Mouse (Mus musculus) ovary, adult 18-20 months (tissue): ENCODE measurements at regions not wholly inside any gene's neighbourhood (a gene's known extent, or its start where the extent isn't known, plus 50 kb on each side); places are given as distances from the start of the nearest gene placed in this dataset.

Source experiments
- DNase-seq: peaks from one replicate; pipeline ENCODE4 v3.0.0; 2022; ENCODE audit warnings: low spot score, mixed read lengths

DNA sequence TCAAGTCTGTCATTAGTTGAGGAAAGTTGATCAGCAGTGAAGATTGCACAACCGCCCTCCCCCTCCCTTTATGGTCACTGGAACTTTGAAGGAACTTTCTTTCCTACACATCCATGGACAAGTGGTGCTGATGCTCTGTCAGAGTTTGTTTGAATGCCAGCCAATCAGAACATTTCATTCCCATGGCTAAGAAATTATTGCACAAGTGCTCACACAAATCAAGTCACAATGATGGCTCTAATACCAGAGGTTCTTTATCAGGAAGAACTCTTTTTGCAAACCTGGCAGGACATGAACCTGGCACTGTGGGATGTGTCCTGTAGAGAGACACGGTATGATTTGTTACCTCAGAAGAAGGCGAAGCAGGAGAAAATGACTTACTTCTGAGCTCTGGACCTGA is 54.3 kb upstream of the Spry2 start:
- DNase-seq: no peak

DNA sequence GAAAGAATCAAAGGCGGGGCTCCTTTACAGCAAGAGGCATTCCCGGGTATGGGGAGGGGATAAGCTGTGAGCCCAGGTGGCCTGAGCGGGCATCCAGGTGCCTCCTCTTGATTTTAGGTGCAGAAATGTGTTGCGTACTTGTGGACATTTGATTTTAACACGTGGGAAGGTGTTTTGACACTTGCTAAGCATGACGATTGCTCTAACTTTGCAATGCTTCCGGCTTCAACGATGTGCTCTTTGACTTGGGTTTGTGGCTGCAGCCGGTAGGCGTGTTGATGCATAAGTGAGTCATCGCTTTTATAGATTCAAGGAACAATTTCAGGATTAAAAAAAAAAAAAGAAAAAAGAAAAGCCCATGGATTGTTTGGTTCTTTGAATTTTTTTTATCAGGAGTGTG is 58.5 kb upstream of the Spry2 start:
- no peak for DNase-seq

DNA sequence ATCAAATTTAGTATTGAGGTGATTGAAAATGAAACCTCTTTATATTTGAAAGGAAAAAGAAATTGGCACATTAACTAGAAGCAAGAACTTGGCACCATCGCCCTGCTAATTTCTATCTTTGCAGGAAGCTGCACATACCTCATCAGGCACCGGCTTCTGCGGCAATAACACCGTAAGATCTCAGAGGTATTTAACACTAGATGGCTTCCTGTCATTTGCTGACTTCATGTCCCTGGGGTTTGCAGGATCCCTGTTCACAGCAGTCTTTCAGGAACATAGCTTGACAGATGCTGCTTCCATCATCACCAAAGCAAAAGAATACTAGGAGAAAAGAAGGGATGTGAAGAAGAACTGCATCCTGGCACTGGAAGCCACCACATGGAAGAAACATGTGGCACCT is 60.2 kb upstream of the Spry2 start:
- no peak for DNase-seq

DNA sequence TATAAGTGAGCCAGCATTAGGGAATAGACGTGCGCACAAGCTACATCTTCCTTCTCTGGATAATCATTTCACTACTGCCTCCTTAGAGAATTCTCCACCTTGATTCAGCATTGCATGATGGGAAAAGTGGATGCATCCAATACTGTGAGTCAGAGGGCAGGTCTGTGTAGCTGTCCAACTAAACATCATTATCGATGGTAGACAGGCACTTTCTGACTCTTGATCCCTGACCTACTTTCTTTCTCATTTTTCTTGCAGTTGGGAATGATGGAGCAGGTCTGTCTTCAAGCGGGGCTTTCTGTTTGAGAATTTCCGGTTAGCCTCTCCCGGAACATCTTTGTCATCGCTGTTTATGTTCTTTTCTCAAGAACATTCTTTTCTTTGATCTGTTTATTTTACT is 61.4 kb upstream of the Spry2 start:
- no peak for DNase-seq

GRCm38 (mm10) chr14:105979544-105980323 is 83.1 kb upstream of the Spry2 start:
- DNase-seq: peak; percentile 18

DNA sequence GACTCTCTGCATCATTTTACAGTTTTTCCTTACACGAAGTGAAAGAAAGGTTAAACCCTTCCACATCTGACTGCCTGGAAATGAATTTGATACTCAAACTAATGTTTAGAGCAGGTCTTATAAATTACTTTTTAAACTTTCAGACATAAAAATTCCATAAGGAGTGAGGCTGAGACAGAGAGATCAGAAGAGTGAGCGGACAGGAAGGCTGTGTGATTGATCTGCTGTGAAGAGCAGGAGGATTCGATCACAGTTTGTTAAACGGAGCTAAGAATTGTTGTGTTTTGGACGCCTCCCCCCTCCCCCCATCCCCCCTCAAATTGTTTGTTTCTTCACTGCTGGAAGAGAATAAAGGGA is 83.7 kb upstream of the Spry2 start:
- no peak for DNase-seq

DNA sequence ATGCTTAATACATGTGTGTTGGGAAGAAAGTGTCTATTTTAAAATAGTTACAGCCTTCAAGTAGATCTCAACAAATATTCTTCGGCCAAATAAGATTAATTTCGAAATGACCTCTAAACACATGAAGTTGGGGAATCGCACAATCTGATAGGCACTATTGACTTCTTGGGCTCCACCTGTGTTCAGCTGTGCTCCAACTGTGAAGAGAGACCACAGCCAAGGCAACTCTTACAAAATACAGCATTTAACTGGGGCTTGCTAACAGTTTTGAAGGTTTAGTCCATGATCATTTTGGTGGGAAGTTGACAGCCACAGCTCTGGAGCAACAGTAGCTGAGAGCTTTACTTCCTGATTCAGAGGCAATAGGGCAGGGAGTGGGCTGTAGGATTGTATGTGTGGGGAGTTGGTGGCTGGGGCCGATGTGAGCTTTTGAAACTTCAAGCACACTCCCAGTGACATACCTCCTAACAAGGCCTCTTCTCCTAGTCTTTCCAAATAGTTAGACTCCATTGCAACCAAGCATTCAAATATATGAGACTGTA is 90.8 kb upstream of the Spry2 start:
- DNase-seq: no peak

GRCm38 (mm10) chr14:105988738-105989137 is 92.1 kb upstream of the Spry2 start:
- no peak for DNase-seq

- no peak for DNase-seq
Measured at GRCm38 (mm10) chr14:105993124-105993523, 96.5 kb upstream of the Spry2 start.

- no peak for DNase-seq
Measured at GRCm38 (mm10) chr14:105999801-106000200, 103.2 kb upstream of the Spry2 start.

GRCm38 (mm10) chr14:106007769-106008168 is 98.2 kb upstream of the Trim52 start:
- DNase-seq: no peak

DNA sequence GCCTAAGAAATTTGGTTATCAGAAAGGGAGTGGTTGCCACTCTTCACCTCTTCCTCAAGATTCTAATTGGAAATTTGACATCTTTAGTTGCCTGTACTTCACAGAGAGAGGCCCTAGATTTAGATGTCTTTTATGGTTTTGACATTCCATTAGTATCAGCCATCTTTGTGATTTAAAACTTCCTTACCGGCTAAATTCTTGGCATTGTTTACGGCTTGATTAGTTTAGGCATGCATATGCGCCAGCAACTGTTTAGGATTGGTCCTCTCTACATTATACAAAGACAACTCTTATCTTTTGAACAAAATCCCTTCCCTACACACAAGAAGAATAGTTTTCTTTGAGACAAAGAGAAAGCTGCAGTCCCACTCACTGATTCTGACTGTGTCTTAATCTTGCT is 97.0 kb upstream of the Trim52 start:
- no peak for DNase-seq

GRCm38 (mm10) chr14:106010961-106011360 is 95.0 kb upstream of the Trim52 start:
- no peak for DNase-seq

DNA sequence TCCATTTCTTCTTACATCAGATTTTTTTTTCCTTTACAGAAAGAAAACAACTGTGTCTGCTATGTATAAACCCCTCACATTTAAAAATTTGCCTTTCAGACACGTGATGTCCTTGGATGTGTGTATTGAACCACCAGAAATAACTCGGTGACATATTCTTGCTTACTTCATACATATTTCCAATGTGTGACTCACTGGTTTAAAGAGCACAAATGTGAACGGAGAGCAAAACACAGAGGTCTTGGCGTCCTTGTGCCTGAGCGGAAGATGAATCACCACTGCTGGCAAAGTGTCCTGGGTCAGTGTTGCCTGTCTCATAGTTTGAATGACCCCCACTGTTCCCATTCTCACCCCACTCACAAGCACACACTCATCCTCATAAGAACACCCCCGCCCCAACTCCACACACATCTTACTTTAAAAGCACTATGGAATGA is 94.0 kb upstream of the Trim52 start:
- DNase-seq: peak; percentile 65

- DNase-seq: no peak
Measured at GRCm38 (mm10) chr14:106022806-106023205, 83.2 kb upstream of the Trim52 start.

- no peak for DNase-seq
Measured at GRCm38 (mm10) chr14:106026815-106027214, 79.2 kb upstream of the Trim52 start.

DNA sequence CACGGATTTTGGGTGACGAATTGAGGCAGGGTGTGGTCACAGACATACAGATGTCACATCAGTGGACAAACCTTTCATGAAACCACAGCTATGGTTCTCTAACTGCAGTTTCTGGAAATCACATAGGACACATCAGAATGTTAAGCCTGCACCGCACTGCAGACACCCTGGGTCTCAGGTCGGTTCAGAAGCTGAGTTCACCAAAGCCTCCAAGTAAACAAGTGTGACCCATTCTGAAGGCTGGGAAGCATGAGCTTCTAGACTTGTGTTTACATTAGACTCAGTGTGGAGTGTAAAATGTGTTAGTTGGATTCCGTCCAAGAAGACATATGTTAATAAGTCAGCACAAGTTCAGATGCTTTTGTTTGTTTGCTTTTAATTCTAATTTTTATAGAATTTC is 78.3 kb upstream of the Trim52 start:
- no peak for DNase-seq

DNA sequence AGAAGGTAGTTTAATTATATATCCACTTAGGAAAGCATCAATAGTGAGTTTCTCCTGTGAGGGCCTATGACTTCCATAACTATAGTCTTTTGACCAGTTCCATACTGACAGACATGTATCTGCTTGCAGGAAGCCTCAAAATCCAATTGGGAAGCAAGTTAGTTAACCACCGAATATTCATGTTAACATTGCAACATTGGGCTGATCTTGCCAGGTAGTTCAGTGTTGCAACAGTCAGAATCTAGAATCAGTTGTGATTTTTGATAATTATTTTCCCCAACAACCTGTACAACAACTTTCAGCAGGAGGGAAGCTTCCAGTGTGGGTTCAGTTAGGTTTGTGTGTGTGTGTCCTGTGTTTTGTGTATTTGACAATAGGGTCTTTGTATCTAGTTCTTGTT is 74.9 kb upstream of the Trim52 start:
- DNase-seq: no peak

- no peak for DNase-seq
Measured at GRCm38 (mm10) chr14:106033793-106034192, 72.2 kb upstream of the Trim52 start.

- no peak for DNase-seq
Measured at GRCm38 (mm10) chr14:106034933-106035665, 70.9 kb upstream of the Trim52 start.

GRCm38 (mm10) chr14:106044274-106044673 is 61.7 kb upstream of the Trim52 start:
- DNase-seq: no peak

GRCm38 (mm10) chr14:106050231-106050630 is 55.8 kb upstream of the Trim52 start:
- DNase-seq: no peak
